Mouse (Mus musculus) T-helper 17 cell (primary cell): Measurements from ENCODE around the gene Bphl.
"Not testable (repeated sequence)": the region's sequence is repeated elsewhere in the genome, so short reads cannot be mapped to it uniquely, and the experiment has no call there.

ENCODE experiments used
- in situ Hi-C, 2 experiments: fragments of 300-600 bp; cut with MboI, MseI; formaldehyde crosslinking; loops; 1 replicate in 1 of 2; 2 replicates in 1 of 2; pipeline ENCODE4 v1.15.1; 2025; ENCODE audit warnings: high pct_unique_total_duplicates in 2 of 2

The Bphl gene

GRCm38 (mm10) chr13:34047526-34047925, 10.1 kb downstream of the Bphl start:
- in situ Hi-C loops = loop anchor here (5.0 to 25.0 kb wide), 5 partner anchors 277 to 817 kb away; no protein-coding TSS in a partner anchor

DNA sequence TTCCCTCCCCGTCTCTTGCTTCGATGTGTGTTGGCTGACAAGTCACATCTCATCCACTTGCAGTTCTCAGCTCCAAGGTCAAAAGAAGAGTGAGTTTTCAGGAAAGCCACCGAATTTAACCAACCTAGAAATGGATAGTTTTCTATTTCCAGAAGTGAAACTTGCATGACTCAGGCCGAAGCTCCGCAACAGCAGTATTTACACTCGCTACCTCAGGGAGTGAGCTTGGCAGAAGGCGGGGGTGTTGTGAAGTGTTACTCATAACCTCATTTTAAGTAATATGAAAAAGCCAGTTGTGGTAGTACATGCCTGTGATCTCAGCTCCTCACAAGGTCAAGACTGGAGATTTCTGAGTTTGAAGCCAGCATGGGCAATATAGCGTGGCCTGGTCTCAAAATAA, 13.1 kb downstream of the Bphl start:
- in situ Hi-C loops = loop anchor here (5.0 to 10.0 kb wide), 2 partner anchors 102 to 584 kb away; no protein-coding TSS in a partner anchor

GRCm38 (mm10) chr13:34051692-34052091, 14.3 kb downstream of the Bphl start:
- in situ Hi-C loops = loop anchor here (5.0 to 10.0 kb wide), 2 partner anchors 101 to 583 kb away; no protein-coding TSS in a partner anchor

DNA sequence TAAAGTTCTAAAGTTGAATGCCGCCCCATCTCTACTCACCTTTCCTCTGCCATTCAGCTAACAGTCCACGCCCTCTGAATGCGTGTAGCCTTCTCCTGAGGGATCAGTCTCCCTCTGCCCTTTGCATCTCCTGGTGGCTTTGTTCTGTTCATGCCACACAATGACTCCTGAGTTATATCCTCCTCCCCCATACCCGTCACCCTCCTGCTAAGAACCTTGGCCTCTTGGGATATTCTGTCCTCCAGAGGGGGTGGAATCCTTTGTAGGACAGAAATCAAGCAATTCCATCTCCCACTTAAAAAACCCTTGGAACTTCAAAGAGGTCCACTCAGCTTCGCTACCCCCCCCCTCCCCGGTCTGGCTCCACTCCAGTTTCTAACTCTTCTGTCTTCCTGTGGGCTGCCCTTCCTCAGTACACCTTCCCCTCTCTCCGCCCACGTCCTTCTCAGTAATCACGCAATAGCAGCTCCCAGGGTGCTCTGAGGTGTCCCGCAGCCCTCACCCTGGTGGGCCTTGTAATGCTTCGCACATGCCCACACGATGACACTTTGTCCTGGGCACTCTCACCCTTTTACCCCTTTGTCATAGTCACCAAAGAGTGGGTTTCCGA, 16.4 kb downstream of the Bphl start:
- in situ Hi-C loops = loop anchor here (5.0 to 10.0 kb wide), 2 partner anchors 99 to 581 kb away; no protein-coding TSS in a partner anchor

DNA sequence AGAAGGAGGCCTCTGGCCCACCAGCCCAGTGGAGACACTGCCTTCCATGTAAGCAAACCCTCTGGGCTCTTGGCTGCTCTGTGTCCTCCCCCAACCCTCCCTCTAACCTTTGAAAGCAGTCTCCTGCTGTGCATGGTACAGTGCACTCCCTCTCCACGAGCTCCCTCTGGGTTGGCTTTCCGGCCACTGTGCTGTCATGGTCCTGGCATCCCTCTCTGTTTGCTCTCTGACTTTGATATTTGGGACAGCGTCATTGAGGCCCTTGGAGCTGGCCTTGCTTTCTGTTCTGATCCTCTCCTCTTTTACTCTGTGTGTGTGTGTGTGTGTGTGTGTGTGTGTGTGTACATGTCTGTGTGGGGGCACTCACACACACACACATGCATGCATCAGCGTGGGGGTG, 17.0 kb downstream of the Bphl start:
- in situ Hi-C loops = loop anchor here (5.0 to 10.0 kb wide), 2 partner anchors 98 to 580 kb away; no protein-coding TSS in a partner anchor

DNA sequence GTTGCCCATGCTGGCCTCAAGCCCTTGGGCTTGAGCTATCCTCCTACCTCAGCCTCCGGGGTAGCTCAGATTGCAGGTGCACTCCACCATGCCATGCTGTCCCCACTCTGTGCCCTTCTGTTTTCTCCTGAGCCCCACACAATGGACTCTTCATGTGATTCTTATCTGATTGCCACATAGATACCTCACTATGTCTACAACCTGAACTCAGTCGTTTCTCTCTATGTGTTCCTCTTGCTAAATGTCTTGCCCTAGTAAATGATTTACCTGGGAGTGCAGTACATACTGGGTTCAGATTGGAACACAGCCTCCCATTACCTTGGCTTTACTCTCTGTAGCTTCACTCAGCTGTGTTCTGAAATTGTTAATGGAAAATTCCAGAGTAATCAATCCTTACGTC, 17.6 kb downstream of the Bphl start:
- in situ Hi-C loops = loop anchor here (5.0 to 10.0 kb wide), 2 partner anchors 97 to 580 kb away; no protein-coding TSS in a partner anchor

DNA sequence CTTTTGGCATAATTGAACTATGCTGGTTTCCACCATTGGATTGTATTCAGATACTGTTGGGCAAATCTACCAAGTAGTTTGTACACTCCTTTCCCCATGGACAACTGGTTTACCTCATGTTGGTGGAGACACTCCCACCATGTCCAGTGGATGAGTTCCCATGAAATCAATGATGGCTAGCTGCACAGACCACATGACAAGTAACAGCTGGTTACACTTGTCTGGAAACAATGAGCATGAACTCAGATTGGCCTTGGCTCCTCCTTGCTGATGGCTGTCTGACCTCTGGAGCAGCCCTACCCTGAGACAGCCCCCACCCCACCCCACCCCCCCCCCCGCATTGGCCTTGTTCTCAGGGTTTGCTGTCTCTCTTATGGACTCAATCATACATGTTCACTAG, 19.9 kb downstream of the Bphl start:
- in situ Hi-C loops = loop anchor here in 1 of 2 experiments (10.0 kb wide), 1 partner anchor 578 kb away; no protein-coding TSS in a partner anchor

GRCm38 (mm10) chr13:34060061-34060460, 22.7 kb downstream of the Bphl start:
- in situ Hi-C loops = no loop called here

GRCm38 (mm10) chr13:34062466-34062865, 25.1 kb downstream of the Bphl start:
- in situ Hi-C loops = no loop called here

DNA sequence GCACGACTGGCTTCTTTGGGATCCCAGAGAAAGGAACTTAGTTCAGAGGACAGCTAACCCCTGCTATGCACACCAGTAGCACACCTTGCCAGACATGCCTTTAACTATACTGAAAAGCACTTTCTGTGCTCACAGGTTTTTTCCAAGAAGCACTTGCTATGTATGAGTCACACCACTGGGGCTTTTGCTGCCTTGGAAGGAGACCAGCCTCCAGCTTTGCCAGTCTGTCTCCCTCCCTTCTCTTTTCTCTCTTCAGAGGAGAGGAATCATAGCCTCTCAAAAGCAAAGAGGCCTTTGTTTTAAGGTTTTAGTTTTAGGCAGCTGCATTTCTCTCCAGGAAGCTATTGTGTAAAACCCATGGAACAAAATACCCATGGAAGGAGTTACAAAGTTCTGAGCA, 29.0 kb downstream of the Bphl start:
- in situ Hi-C loops = no loop called here

- in situ Hi-C loops = no loop called here
These were observed 32.9 kb downstream of the Bphl start for GRCm38 (mm10) chr13:34070296-34070695.

- in situ Hi-C loops = no loop called here
These were observed 34.4 kb downstream of the Bphl start for GRCm38 (mm10) chr13:34071836-34072235.

- in situ Hi-C loops = no loop called here
These were observed 35.5 kb downstream of the Bphl start for GRCm38 (mm10) chr13:34072847-34073246.

DNA sequence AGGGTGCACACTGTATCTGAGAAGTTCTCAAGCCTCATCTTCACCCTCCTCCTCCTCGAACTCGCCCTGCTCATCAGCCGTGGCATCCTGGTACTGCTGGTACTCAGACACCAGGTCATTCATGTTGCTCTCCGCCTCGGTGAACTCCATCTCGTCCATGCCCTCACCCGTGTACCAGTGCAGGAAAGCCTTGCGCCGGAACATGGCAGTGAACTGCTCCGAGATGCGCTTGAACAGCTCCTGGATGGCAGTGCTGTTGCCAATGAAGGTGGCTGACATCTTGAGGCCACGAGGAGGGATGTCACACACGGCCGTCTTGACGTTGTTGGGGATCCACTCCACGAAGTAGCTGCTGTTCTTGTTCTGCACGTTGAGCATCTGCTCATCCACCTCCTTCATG, 37.0 kb downstream of the Bphl start:
- in situ Hi-C loops = not testable (repeated sequence)

DNA sequence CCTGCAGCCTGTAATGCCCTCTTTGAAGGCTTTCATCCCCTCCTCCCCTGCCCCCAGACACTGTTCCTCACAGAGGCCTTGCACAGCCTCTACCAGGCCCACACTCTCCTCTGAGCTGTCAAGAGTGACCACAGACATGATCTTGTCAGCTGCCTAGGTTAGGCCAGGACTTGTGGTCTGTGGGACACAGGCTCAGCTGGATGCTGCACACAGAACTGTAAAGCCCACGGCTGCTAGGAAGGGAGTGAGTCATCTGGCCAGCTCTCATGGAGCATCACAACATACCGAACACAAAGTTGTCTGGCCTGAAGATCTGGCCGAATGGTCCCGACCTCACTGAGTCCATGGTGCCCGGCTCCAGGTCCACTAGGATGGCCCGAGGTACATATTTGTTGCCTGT, 38.5 kb downstream of the Bphl start:
- in situ Hi-C loops = loop anchor here in 1 of 2 experiments (5.0 kb wide), 1 partner anchor 51 kb away; no protein-coding TSS in a partner anchor

- in situ Hi-C loops = loop anchor here in 1 of 2 experiments (5.0 kb wide), 1 partner anchor 50 kb away; no protein-coding TSS in a partner anchor
These were observed 39.4 kb downstream of the Bphl start for GRCm38 (mm10) chr13:34076561-34077491.

DNA sequence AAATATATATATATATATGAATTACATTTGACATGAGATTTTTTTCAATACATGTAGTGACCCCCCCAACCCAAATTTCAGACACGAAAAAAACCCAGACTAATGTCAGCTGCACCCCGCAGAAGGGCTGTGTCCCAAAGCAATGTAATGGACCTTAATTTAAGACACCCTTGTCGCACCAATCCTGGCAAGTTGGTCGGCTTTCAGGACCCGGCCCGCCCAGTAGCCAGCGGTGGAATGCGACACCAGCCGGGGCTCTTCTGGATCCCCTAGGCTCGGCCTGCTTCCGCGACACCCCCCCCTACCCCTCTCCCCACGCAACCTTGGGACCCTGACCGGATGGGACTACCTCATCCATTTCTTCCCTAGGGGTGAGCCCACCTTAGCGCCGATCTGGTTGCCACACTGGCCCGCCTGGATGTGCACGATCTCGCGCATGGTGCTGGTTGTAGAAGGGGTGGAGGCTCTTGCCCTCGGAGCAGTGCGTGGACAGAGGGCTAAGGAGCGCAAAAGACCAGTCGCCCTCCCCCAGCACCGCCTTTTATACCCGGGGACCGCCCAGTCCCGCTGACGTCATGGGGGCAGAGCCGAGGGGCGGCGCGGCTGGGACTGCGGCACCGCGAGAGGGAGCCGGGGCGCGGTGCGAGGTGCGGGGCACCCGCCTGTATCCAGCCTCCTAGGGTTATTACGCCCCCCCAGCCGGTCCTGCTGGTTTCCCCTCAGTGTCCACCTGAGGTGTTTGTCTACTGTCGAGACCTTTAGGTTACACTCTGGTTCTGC, 40.3 kb downstream of the Bphl start, which contains the start of gene Tubb2a:
Gene Tubb2a (minus strand): TSS at position 516 of the 780 bp plus-strand sequence.
- in situ Hi-C loops = loop anchor here in 1 of 2 experiments (5.0 kb wide), 1 partner anchor 50 kb away; no protein-coding TSS in a partner anchor

DNA sequence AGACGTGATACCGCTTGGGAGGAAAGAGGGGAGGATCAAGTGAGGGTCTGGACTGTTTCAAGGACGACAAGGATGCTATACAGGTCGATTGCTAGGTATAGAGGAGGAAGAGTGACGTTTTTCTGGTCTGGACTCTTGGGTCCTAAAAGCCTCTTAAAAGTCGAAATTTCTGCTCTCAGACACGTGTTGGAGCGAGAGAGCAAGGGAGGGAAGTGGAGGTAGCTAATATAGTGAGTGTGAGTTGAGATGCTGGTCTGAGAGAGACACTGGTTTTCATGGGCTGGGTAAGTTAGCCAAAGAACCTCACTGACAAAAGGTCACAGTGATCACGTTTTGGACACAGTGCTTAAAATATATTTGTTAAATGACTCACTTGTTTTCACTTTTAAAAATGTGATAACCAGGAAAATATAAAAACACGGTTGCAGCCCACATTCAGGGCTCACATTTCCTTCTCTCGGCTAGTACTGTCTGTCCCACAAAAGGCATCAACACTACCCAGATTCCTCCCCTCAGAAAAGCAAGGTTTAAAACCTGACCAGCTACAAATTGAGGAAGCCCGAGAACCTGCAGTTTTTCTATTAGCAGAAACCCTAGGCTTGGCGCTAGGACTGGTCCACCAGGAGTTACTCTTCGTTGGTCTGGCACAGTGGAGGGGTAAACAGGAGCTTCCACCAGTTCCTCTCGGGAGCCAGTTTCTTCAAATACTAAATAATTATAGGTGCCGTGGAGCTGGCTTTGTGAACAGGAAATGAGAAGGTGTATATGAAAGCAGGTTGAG, 41.3 kb downstream of the Bphl start:
- in situ Hi-C loops = loop anchor here in 1 of 2 experiments (5.0 kb wide), 1 partner anchor 49 kb away; no protein-coding TSS in a partner anchor

- in situ Hi-C loops = loop anchor here in 1 of 2 experiments (5.0 kb wide), 1 partner anchor 48 kb away; no protein-coding TSS in a partner anchor
These were observed 42.4 kb downstream of the Bphl start for GRCm38 (mm10) chr13:34079801-34080200.

DNA sequence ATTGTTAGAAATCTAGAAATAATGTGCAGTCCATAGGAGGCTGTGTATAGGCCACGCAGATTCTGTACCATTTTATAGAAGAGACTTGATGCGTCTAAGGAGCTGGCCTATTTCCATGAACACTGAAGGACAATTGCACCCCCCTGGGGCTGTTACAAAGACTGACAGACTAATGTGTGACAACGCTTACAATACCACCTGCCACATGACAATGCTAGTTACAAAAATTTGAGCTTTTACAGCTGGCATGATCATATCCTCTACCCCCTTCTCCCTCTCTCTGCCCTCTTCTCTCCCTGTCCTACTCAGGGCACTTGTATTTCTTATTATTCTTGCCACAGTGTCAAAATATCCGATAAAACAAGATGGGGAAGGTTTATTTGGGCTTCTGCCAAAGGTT, 44.5 kb downstream of the Bphl start:
- in situ Hi-C loops = no loop called here
